Mouse (Mus musculus) neural tube, embryonic 14.5 days (tissue): ENCODE results near the gene Osbpl3. TPM values are rescaled to one million over a fixed set of nuclear protein-coding genes. Genes with fewer than 3 reads are reported as not detected.

ENCODE experiments used
- ATAC-seq: fragments of 200-750 bp; cut with Nextera tagmentation; 2 replicates; pipeline ENCODE4 v1.8.0; 2017; ENCODE audit warnings: low read depth, mild to moderate bottlenecking, moderate TSS enrichment, moderate library complexity
- H3K27ac ChIP-seq: fragments of 300-500 bp; sonication (generic); 2 replicates; pipeline ENCODE4 v1.5.1; 2014; ENCODE audit warnings: low read depth, mild to moderate bottlenecking, control low read depth, low read length, moderate library complexity, mixed read lengths
- H3K27me3 ChIP-seq: fragments of 300-500 bp; sonication (generic); 2 replicates; pipeline ENCODE4 v1.6.1; 2014; ENCODE audit warnings: low read length; ENCODE audit not compliant: control insufficient read depth, insufficient read depth
- H3K36me3 ChIP-seq: fragments of 300-500 bp; sonication (generic); 2 replicates; pipeline ENCODE4 v1.6.1; 2014; ENCODE audit warnings: low read length, mixed read lengths; ENCODE audit not compliant: control insufficient read depth, insufficient read depth
- H3K4me1 ChIP-seq: fragments of 300-500 bp; sonication (generic); 2 replicates; pipeline ENCODE4 v1.6.1; 2014; ENCODE audit warnings: low read length; ENCODE audit not compliant: control insufficient read depth, insufficient read depth
- H3K4me2 ChIP-seq: fragments of 300-500 bp; sonication (generic); 2 replicates; pipeline ENCODE4 v1.6.1; 2014; ENCODE audit warnings: mild to moderate bottlenecking, low read depth, low read length, control low read depth
- H3K4me3 ChIP-seq: fragments of 300-500 bp; sonication (generic); 2 replicates; pipeline ENCODE4 v1.5.1; 2014; ENCODE audit warnings: low read depth, low read length, control low read depth, mixed read lengths
- H3K9ac ChIP-seq: fragments of 300-500 bp; sonication (generic); replicated peaks from 2 replicates; pipeline ENCODE4 v1.6.1; 2014; ENCODE audit warnings: low read depth, mild to moderate bottlenecking, control low read depth, low read length, mixed read lengths
- H3K9me3 ChIP-seq: fragments of 300-500 bp; sonication (generic); 2 replicates; pipeline ENCODE4 v1.6.1; 2016; ENCODE audit warnings: low read length; ENCODE audit not compliant: control insufficient read depth
- WGBS: fragments of 180-500 bp; shearing (Covaris S2); extraction: QIAGEN DNeasy Blood & Tissue Kit; methylation state at CpG from one replicate; pipeline ENCODE4 v1.1.7; 2014; 5-methylcytosine and 5-hydroxymethylcytosine counted together
- polyA plus RNA-seq: library from polyadenylated mRNA; unstranded; fragments of >200 nt; fragmentation: Nextera tagmentation; extraction: Ambion mirVana; gene quantifications from 2 replicates; pipeline ENCODE4 v1.2.1, GENCODE M21; 2014

Gene Osbpl3
- polyA plus RNA-seq, 1 experiment from 2014 or later: 3.2 TPM

DNA sequence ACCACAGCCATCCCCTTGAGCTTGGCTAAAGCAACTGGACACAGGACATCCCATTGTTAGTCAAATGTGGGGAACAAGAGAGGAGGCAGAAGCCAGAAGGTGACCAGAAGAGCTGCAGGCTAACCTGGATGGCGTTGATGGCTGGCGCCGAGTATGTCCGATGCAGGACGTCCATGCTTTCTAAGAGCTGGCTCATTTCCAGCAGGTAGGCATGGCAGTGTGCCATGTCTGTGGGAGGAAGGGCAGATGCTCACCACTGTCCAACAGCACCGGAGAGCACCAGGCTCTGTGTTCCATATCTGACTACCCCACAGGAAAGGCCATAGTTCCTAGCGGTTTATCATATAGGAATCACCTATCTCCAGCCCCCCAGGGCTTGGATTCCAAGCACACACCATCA lies 109.8 kb downstream of the Osbpl3 start:
- Histone ChIP-seq H3K4me1 (no peaks in the 10 kb centered on the region), H3K27ac (no peak overlapping the region), H3K36me3 (no peaks in the 10 kb centered on the region), H3K9me3 (no peaks in the 10 kb centered on the region), H3K4me3 (no peak overlapping the region), H3K4me2 (no peak overlapping the region), H3K9ac (no peak overlapping the region), H3K27me3 (no peaks in the 10 kb centered on the region)
- 93% methylated on average over 7 of the region's 7 CpGs for WGBS
- ATAC-seq: no peak

DNA sequence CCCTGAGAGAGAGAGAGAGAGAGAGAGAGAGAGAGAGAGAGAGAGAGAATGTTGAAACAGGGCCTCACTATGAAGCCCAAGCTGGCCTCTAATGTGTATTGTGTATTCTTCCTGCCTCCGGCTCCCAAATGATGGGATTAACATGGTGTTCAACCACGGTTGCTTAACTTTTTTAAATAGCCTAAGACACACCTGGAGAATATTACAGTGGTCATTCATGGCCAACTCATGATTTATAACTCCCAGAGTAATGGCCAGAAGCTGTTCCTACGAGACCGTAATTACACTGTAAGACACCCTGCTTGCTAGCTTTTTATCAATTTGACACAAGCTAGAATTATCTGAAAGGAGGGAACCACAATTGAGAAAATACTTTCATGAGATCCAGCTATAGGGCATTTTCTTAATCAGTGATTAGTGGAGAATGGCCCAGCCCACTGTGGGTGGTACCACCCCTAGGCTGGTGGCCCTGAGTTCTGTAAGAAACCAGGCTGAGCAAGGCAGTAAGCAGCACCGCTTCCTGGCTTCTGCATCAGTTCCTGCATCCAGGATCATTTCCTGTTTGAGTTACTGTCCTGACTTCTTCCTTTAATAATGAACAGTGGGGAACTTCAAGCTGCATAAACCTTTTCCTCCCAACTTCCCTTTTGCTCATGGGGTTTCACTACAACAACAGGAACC lies 115.6 kb downstream of the Osbpl3 start:
- ATAC-seq: no peak
- H3K36me3 ChIP-seq: no peaks in the 10 kb centered on the region
- no peak overlapping the region for H3K27ac ChIP-seq
- H3K4me1 ChIP-seq: no peaks in the 10 kb centered on the region
- no peak overlapping the region for H3K4me3 ChIP-seq
- H3K9ac ChIP-seq: no peak overlapping the region
- H3K9me3 ChIP-seq: no peaks in the 10 kb centered on the region
- H3K27me3 ChIP-seq: no peaks in the 10 kb centered on the region
- no peak overlapping the region for H3K4me2 ChIP-seq
- 72% methylated on average over 5 of the region's 5 CpGs for WGBS

DNA sequence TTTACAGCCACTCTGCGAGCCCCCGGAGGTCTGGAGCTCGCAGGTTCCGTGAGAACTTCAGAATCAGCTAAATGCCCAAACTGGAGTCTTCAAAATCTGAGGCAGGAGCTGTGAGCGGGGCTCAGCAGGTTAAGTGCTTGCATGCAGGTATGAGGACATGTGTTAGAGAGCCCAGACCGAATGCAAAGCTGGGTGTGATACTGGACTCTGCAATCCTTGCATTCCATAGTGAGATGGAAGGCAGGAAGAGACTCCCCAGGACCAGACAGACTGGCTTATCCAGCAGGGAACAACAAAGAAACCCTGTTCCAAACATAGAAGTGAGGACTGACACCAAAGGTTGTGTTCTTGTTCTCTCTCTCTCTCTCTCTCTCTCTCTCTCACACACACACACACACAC lies 118.6 kb downstream of the Osbpl3 start:
- Histone ChIP-seq H3K9ac (no peak overlapping the region), H3K27me3 (no peaks in the 10 kb centered on the region), H3K4me3 (no peak overlapping the region), H3K4me1 (no peaks in the 10 kb centered on the region), H3K9me3 (no peaks in the 10 kb centered on the region), H3K4me2 (no peak overlapping the region), H3K36me3 (no peaks in the 10 kb centered on the region), H3K27ac (no peak overlapping the region)
- ATAC-seq: no peak
- WGBS: 83% methylated on average over 6 of the region's 6 CpGs

DNA sequence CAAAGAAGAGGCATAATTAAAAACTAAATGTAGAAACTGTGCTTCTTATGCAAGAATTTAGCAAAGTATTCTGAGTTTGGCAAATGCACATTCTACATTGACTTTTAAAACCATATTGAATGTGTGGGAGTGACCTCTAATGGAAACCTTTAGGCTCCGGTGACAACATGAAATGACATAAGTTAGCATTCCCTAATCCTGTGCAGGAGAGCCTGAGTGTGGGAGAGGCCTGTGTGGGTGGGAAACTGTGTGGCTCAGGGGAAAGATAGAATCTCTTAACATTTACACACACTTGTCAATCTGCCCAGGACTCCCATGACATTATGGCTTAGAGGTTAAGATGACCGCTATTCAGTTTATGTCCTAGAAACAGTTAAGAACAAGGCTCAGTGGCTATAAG lies 119.6 kb downstream of the Osbpl3 start:
- 94% methylated on average over 2 of the region's 2 CpGs for WGBS
- no peaks in the 10 kb centered on the region for H3K27me3 ChIP-seq
- H3K4me3 ChIP-seq: no peak overlapping the region
- no peaks in the 10 kb centered on the region for H3K9me3 ChIP-seq
- no peak overlapping the region for H3K9ac ChIP-seq
- H3K4me2 ChIP-seq: no peak overlapping the region
- ATAC-seq: no peak
- H3K4me1 ChIP-seq: no peaks in the 10 kb centered on the region
- H3K36me3 ChIP-seq: no peaks in the 10 kb centered on the region
- no peak overlapping the region for H3K27ac ChIP-seq

DNA sequence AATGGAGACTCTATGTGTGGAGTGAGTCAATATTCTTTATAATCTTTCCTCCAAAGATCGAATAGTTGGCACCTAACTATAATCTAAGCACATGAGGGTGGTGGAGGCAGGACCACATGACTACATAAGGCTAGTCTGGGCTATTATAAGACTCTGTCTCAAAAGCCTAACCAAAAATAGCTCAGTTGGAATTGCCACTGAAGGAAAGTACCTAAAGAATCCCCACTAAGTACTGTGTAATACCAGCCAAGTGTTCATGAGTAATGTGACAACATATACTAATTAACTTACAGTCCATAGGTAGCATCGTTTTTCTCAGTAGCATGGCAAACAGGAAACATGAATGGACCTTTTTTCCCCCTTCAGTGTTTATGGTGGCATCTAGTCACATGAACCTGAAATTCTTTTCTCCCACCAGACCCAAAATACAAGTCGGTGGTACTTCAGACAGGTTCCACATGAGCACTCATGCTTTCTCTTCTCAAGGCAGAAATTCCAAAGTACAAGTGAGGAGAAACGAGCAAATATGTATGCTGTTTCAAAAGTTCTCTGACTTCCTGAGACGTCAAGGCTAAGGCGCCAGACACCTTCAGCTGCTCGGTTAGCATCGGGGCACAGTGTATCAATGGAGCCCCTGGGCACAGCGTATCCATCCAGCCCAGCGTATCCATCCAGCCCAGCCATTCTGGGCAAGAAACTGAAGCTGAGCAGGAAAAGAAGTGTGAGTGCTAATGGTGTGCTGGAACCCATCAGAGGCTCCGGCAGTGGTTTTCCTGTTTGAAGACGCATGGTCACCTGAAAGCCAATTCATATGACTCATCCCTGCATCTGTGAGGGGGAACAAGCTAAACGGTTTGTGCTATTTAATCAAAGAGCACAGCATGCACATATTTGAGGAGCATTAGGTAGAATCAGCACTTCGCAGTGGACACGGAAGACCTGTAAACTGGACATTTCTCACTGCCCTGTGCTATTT lies 120.9 kb downstream of the Osbpl3 start:
- Histone ChIP-seq H3K4me3 (no peak overlapping the region), H3K4me2 (no peak overlapping the region), H3K4me1 (no peaks in the 10 kb centered on the region), H3K36me3 (no peaks in the 10 kb centered on the region), H3K9me3 (no peaks in the 10 kb centered on the region), H3K27me3 (no peaks in the 10 kb centered on the region), H3K9ac (no peak overlapping the region), H3K27ac (no peak overlapping the region)
- ATAC-seq: no peak
- WGBS: 93% methylated on average over 15 of the region's 15 CpGs

DNA sequence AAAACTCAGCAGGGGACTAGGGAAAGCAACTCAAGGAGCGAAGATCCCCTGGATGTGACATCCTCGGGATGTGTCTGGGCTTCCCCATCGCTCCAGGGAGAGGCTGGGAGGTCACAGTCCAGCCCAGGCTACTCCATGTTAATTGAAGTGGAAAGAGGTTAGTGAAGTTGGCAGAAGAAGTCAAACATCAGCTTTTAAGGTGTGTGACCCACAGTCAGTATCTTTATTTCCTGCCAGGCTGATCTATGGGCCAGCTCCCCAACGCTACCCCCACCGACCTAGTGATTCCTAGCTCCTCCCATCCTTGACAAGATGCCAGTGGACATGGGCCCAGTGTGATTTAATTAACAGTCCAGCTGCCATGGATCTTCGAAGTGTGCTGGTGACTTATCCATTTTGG lies 122.7 kb downstream of the Osbpl3 start:
- no peak for ATAC-seq
- no peak overlapping the region for H3K4me3 ChIP-seq
- no peaks in the 10 kb centered on the region for H3K36me3 ChIP-seq
- no peaks in the 10 kb centered on the region for H3K9me3 ChIP-seq
- no peak overlapping the region for H3K9ac ChIP-seq
- no peaks in the 10 kb centered on the region for H3K4me1 ChIP-seq
- WGBS: 76% methylated on average over 6 of the region's 6 CpGs
- no peaks in the 10 kb centered on the region for H3K27me3 ChIP-seq
- no peak overlapping the region for H3K4me2 ChIP-seq
- no peak overlapping the region for H3K27ac ChIP-seq

DNA sequence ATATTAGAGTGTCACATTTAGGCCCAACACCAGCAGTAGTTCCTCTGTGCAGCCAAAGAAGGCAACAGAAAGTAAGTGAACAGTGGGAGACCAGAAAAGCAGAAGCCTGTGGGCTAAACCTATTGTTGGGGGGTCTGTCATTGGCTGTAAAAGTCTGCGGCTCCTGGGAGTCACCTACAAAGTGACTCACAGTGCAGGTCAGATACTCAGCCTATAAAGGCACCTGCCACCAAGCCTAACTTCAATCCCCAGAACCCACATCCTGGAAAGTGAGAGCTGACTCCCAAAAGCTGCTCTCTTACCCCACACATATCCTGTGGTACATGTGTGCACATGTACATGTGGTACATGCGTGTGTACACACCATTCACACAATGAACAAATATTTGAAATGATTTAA lies 124.5 kb downstream of the Osbpl3 start:
- H3K9me3 ChIP-seq: no peaks in the 10 kb centered on the region
- no peak overlapping the region for H3K4me2 ChIP-seq
- H3K27me3 ChIP-seq: no peaks in the 10 kb centered on the region
- H3K4me1 ChIP-seq: no peaks in the 10 kb centered on the region
- no peak overlapping the region for H3K4me3 ChIP-seq
- no peak for ATAC-seq
- H3K27ac ChIP-seq: no peak overlapping the region
- H3K9ac ChIP-seq: no peak overlapping the region
- WGBS: 90% methylated on average over 2 of the region's 2 CpGs
- H3K36me3 ChIP-seq: no peaks in the 10 kb centered on the region

DNA sequence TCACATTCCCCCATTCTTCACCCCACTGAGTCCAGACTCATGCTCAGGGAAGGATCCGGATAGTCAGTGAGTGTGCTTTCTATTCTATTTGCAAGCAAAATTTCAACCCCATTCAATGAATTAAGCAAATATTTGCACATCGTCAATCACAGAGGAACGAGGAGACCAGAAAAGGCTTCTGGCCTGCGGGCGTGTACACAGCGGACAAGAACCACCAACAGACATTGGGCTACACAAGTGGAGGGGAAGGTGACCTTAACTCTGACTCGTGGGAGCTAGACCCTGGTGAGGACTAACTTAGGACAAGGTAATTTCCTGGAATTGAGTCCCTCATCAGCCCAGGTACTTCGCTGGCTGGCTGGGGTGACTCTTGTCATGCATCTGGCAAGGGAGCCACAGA lies 126.6 kb downstream of the Osbpl3 start:
- H3K27me3 ChIP-seq: no peaks in the 10 kb centered on the region
- H3K9ac ChIP-seq: no peak overlapping the region
- no peak overlapping the region for H3K4me3 ChIP-seq
- 76% methylated on average over 8 of the region's 8 CpGs for WGBS
- ATAC-seq: no peak
- no peaks in the 10 kb centered on the region for H3K9me3 ChIP-seq
- no peaks in the 10 kb centered on the region for H3K36me3 ChIP-seq
- H3K4me2 ChIP-seq: no peak overlapping the region
- no peak overlapping the region for H3K27ac ChIP-seq
- H3K4me1 ChIP-seq: no peaks in the 10 kb centered on the region

DNA sequence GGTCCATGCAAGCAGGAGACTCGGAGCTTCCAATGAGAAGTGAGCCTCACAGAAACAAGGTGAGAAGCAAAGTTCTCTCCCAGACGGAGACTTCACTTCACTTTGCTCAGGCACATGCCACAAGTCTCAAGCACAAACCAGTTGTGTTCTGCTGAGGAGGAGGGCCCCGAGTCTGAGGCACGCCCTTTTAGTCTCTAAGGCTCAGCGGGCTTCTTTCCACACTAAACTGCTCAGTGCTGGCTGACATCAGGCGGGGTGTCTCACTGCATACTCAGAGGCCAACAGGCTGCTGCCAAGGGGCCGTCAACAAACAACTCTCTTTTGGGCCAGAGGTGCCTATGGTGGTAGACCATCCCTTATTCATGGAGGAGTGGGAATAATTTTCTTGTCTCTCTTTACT lies 127.1 kb downstream of the Osbpl3 start:
- no peaks in the 10 kb centered on the region for H3K27me3 ChIP-seq
- no peak overlapping the region for H3K4me3 ChIP-seq
- no peak overlapping the region for H3K4me2 ChIP-seq
- H3K36me3 ChIP-seq: no peaks in the 10 kb centered on the region
- 41% methylated on average over 7 of the region's 7 CpGs for WGBS
- no peak overlapping the region for H3K27ac ChIP-seq
- H3K9ac ChIP-seq: no peak overlapping the region
- no peaks in the 10 kb centered on the region for H3K9me3 ChIP-seq
- no peaks in the 10 kb centered on the region for H3K4me1 ChIP-seq
- ATAC-seq: no peak
